Mouse (Mus musculus): Measurements from ENCODE around the gene Emc10. TPM values are rescaled to one million over a fixed set of nuclear protein-coding genes. Genes with fewer than 3 reads are reported as not detected.
A peak's percentile ranks its signal among the peaks of the same experiment; 100 is the strongest.

The Emc10 gene
- total and polyA plus RNA-seq, 3 experiments = 91.4 to 149 TPM; not detected in 1

DNA sequence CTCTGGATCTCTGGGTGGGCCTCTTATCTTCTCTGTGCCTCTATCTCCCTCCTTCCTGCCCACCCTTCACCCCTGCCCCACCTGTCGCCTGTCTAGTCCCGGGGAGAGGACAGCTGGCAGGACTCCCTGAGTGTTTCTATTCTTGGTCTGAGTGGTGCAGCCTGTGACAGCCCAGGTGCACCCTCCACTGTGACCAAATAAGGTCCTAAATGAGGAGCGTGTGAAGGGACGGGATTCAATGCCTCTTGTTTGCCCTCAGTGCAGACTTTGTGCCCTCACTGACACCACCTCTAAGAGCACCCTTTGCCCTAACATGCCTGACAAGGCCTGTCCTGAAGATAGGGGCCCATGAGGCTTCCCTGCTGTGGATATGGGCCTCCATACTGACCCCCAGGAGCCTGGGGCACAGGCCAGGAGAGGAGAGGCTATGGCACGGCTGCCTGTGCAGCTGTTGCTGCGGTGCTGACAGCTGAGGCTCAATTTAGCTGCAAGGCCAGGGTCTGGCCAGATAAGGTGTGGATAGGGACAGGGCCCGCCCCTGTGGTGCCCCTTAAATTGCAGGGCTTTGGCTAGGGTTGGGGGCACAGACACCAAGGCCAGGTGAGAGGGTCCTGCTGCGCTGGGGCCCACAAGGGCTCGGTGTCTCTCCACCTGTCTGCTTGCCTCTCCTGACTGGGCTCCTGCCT is 23.2 kb downstream of the Emc10 start:
- no peaks in the 10 kb centered on the region for H3K36me3 ChIP-seq (ENCODE audit: control insufficient read depth in 1 of 2, insufficient read depth in 2 of 2, low read length in 2 of 2)
- no peak overlapping the region for H3K9ac ChIP-seq (ENCODE audit: control insufficient read depth, low read depth, low read length, poor library complexity, severe bottlenecking)
- TF ChIP-seq MEF2A (IDR thresholded peaks at IDR 0.05; ENCODE audit: extremely low read depth, insufficient replicate concordance, low read depth, low read length, poor library complexity, severe bottlenecking) (no peak), MAX (IDR thresholded peaks at IDR 0.05; ENCODE audit: low read length) (no peak), TBP (IDR thresholded peaks at IDR 0.05; ENCODE audit: low read depth, low read length) (no peak), GATA1 (IDR thresholded peaks at IDR 0.05; ENCODE audit: low read depth, low read length) (no peak), TAL1 (IDR thresholded peaks at IDR 0.05; ENCODE audit: low read length) (no peak), JUND (IDR thresholded peaks at IDR 0.05; ENCODE audit: low read depth, low read length) (no peak), MXI1 (IDR thresholded peaks at IDR 0.05; ENCODE audit: low read depth, low read length) (no peak)
- H3K27me3 ChIP-seq (ENCODE audit: control insufficient read depth in 1 of 2, insufficient read depth in 2 of 2, low read length in 2 of 2) = 0 out of 4 replicates have a peak, but pooled peaks cover 0 to 2% of the 10 kb centered on the region in 2 experiments
- no peak overlapping the region for H3K4me3 ChIP-seq (ENCODE audit: control insufficient read depth in 1 of 2, insufficient read depth in 1 of 2, low read depth in 2 of 2, low read length in 2 of 2)
- H3K9me3 ChIP-seq (replicated peaks; ENCODE audit: insufficient read depth, low read length) = no peaks in the 10 kb centered on the region
- H3K79me2 ChIP-seq (ENCODE audit: control insufficient read depth, insufficient read depth, low read length, poor library complexity) = peaks cover 3% of the 10 kb centered on the region; the same call in 1 of the 2 replicates
- H3K27ac ChIP-seq (ENCODE audit: control insufficient read depth, low read depth, low read length) = no peak overlapping the region
- peaks cover 0 to 10% of the 10 kb centered on the region in 2 experiments; a peak in 2 of 4 replicates for H3K4me1 ChIP-seq (ENCODE audit: control insufficient read depth in 1 of 2, insufficient read depth in 2 of 2, low read length in 2 of 2)
- no peak for DNase-seq (ENCODE audit: low read depth, low spot score)

DNA sequence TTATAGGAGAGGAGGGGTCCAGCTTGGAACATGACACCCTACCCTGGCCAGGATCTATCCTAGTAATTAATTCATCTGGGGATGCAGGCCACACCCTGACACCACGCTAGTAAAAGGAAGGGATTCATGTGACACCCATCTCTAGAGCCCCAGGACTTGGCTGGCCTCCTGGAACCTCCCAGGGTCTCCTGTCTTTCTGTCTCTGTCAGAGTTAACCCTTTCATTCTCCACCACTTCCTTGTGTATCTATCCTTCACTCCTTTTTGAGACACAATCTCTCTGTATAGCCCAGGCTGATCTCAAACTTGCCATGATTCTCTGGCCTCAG is 23.8 kb downstream of the Emc10 start:
- Histone ChIP-seq H3K36me3 (ENCODE audit: control insufficient read depth in 1 of 2, insufficient read depth in 2 of 2, low read length in 2 of 2) (no peaks in the 10 kb centered on the region), H3K4me3 (ENCODE audit: control insufficient read depth in 1 of 2, insufficient read depth in 1 of 2, low read depth in 2 of 2, low read length in 2 of 2) (no peak overlapping the region), H3K9ac (ENCODE audit: control insufficient read depth, low read depth, low read length, poor library complexity, severe bottlenecking) (no peak overlapping the region), H3K9me3 (replicated peaks; ENCODE audit: insufficient read depth, low read length) (no peaks in the 10 kb centered on the region), H3K4me1 (ENCODE audit: control insufficient read depth in 1 of 2, insufficient read depth in 2 of 2, low read length in 2 of 2) (peaks cover 0 to 10% of the 10 kb centered on the region in 2 experiments; a peak in 2 of 4 replicates), H3K27me3 (ENCODE audit: control insufficient read depth in 1 of 2, insufficient read depth in 2 of 2, low read length in 2 of 2) (0 out of 4 replicates have a peak, but pooled peaks cover 0 to 2% of the 10 kb centered on the region in 2 experiments), H3K27ac (ENCODE audit: control insufficient read depth, low read depth, low read length) (no peak overlapping the region), H3K79me2 (ENCODE audit: control insufficient read depth, insufficient read depth, low read length, poor library complexity) (peaks cover 3% of the 10 kb centered on the region)
- DNase-seq (ENCODE audit: low read depth, low spot score) = peak; percentile 19
- no peak for TF ChIP-seq JUND (IDR thresholded peaks at IDR 0.05; ENCODE audit: low read depth, low read length)
- TF ChIP-seq EP300 (IDR thresholded peaks at IDR 0.05; ENCODE audit: low read depth in 1 of 2, low read length in 2 of 2) = no peak
- TF ChIP-seq ETS1 (IDR thresholded peaks at IDR 0.05; ENCODE audit: low read depth, low read length) = no peak
- TF ChIP-seq TAL1 (IDR thresholded peaks at IDR 0.05; ENCODE audit: low read length) = no peak
- TF ChIP-seq ZNF384 (IDR thresholded peaks at IDR 0.05; ENCODE audit: low read depth, low read length) = no peak
- TF ChIP-seq MAZ (IDR thresholded peaks at IDR 0.05; ENCODE audit: low read depth, low read length) = no peak
- TF ChIP-seq E2F4 (IDR thresholded peaks at IDR 0.05; ENCODE audit: borderline replicate concordance, low read depth, low read length) = no peak
- TF ChIP-seq ZMIZ1 (IDR thresholded peaks at IDR 0.05; ENCODE audit: low read depth, low read length) = no peak
- no peak for TF ChIP-seq CTCF (IDR thresholded peaks at IDR 0.05 in 2 of 3, conservative IDR thresholded peaks at IDR 0.05 in 1 of 3; ENCODE audit: control insufficient read depth in 1 of 3, insufficient read depth in 1 of 3, low read depth in 2 of 3, low read length in 3 of 3, poor library complexity in 1 of 3, severe bottlenecking in 1 of 3)
- TF ChIP-seq MAX (IDR thresholded peaks at IDR 0.05; ENCODE audit: low read length) = no peak
- no peak for TF ChIP-seq CHD1 (IDR thresholded peaks at IDR 0.05; ENCODE audit: low read depth, low read length)
- TF ChIP-seq POLR2AphosphoS2 (IDR thresholded peaks at IDR 0.05; ENCODE audit: low read length) = no peak
